Mouse (Mus musculus): ENCODE data around the gene Ptma.

DNA sequence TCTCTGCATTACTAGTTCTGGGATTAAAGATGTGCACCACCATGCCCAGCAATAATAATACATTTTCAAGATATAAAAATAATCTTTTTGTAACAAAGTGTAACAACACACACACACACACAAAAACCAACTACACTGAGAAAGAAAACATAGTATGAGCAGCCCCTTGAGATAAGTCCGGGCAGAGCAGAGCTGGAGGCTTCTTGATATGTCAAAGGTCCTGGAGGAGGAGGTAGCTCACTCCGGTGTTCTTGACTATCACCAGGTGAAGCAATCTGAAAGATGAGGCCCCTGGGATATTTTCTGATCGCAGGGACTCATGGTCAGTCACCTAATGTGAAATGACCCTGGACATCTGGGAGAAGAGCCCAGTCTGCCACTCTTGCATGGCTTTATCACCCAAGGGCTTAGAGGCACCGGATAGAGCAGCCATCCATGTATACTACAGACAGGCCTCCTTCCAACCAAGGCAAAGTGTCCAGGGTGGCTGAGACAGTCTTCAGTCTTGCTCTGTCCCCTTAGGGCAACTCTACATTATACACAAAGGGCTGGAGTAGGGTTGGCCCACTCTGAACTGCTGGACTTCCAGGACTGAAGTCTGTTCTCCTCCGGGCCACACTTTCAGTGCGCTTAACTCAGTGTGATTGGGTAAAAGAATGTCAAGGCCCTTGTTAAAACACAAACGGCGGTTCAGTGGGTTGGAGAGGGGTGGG is 45.6 kb upstream of the Ptma start:
- TF ChIP-seq CTCF (IDR thresholded peaks at IDR 0.05; ENCODE audit: insufficient read depth, low read depth, low read length) (no peak), POLR2A (IDR thresholded peaks at IDR 0.05; ENCODE audit: insufficient read depth, low read depth, low read length) (no peak)

Measured in olfactory bulb, adult 2 months (tissue).